Mouse (Mus musculus): Measurements from ENCODE around the gene Efl1.

The Efl1 gene

GRCm38 (mm10) chr7:82773150-82773549, 124.7 kb downstream of the Efl1 start:
- ChIA-PET CTCF (interaction anchor here in 2 of 4 experiments (0.6 to 0.7 kb wide), 2 partner anchors 29 to 194 kb away, joined by 3 to 4 read pairs; no protein-coding TSS in a partner anchor), POLR2A (interaction anchor here in 2 of 4 experiments (1.0 to 2.3 kb wide), 9 partner anchors 10 to 41 kb away, joined by 3 to 11 read pairs (median 5); no protein-coding TSS in a partner anchor)

- POLR2A ChIA-PET, result interaction anchor here in 2 of 4 experiments (0.9 to 2.3 kb wide), 7 partner anchors 7 to 40 kb away, joined by 3 to 11 read pairs (median 6); no protein-coding TSS in a partner anchor
- CTCF ChIA-PET, result interaction anchor here in 2 of 4 experiments (0.6 to 0.7 kb wide), 2 partner anchors 30 to 193 kb away, joined by 3 to 4 read pairs; no protein-coding TSS in a partner anchor
Observed at GRCm38 (mm10) chr7:82773884-82774283, 125.5 kb downstream of the Efl1 start.

- CTCF ChIA-PET, result interaction anchor here in 2 of 4 experiments (0.8 to 1.5 kb wide), 2 partner anchors 13 to 77 kb away, joined by 3 to 6 read pairs; no protein-coding TSS in a partner anchor
- POLR2A ChIA-PET, result interaction anchor here in 3 of 4 experiments (0.6 to 2.2 kb wide), 9 partner anchors 9 to 92 kb away, joined by 3 to 14 read pairs (median 4); partner anchors contain the start of gene Mex3b (in 2 of the 3)
Observed at GRCm38 (mm10) chr7:82775090-82775489, 126.7 kb downstream of the Efl1 start.

GRCm38 (mm10) chr7:82783071-82783470, 134.7 kb downstream of the Efl1 start:
- ChIA-PET POLR2A (interaction anchor here (0.6 to 4.0 kb wide), 32 partner anchors 9 to 413 kb away, joined by 3 to 24 read pairs (median 4); partner anchors contain the start of genes Efl1 (in 2 of the 4), Mex3b (in 2 of the 4) and Saxo2 (in 2 of the 4)), CTCF (interaction anchor here in 2 of 4 experiments (0.6 to 0.9 kb wide), 2 partner anchors 13 kb away, joined by 3 to 4 read pairs; no protein-coding TSS in a partner anchor)

GRCm38 (mm10) chr7:82783693-82784092, 135.3 kb downstream of the Efl1 start:
- CTCF ChIA-PET, result interaction anchor here in 1 of 4 experiments (0.9 kb wide), 1 partner anchor 14 kb away, joined by 4 read pairs; no protein-coding TSS in a partner anchor
- POLR2A ChIA-PET, result interaction anchor here (0.6 to 4.0 kb wide), 29 partner anchors 8 to 413 kb away, joined by 3 to 24 read pairs (median 4); partner anchors contain the start of genes Mex3b (in 2 of the 4), Efl1 (in 1 of the 4) and Saxo2 (in 1 of the 4)

GRCm38 (mm10) chr7:82785335-82785934, 137.0 kb downstream of the Efl1 start:
- CTCF ChIA-PET, result interaction anchor here in 2 of 4 experiments (0.6 to 1.0 kb wide), 4 partner anchors 10 to 567 kb away, joined by 3 to 5 read pairs (median 4); no protein-coding TSS in a partner anchor
- POLR2A ChIA-PET, result interaction anchor here (0.6 to 4.0 kb wide), 29 partner anchors 9 to 1365 kb away, joined by 3 to 24 read pairs (median 4); partner anchors contain the start of gene Mex3b (in 2 of the 4)

- CTCF ChIA-PET, result interaction anchor here in 1 of 4 experiments (0.6 to 1.0 kb wide), 3 partner anchors 11 to 567 kb away, joined by 3 to 5 read pairs (median 5); no protein-coding TSS in a partner anchor
- POLR2A ChIA-PET, result interaction anchor here (0.6 to 4.0 kb wide), 26 partner anchors 8 to 746 kb away, joined by 3 to 24 read pairs (median 4); partner anchors contain the start of gene Mex3b (in 2 of the 4)
Observed at GRCm38 (mm10) chr7:82785970-82786647, 137.7 kb downstream of the Efl1 start.

GRCm38 (mm10) chr7:82792644-82793043, 144.2 kb downstream of the Efl1 start:
- ChIA-PET POLR2A (interaction anchor here in 2 of 4 experiments (1.0 to 2.5 kb wide), 5 partner anchors 9 to 19 kb away, joined by 3 to 17 read pairs (median 4); no protein-coding TSS in a partner anchor), CTCF (no interaction called here)

GRCm38 (mm10) chr7:82793111-82793510, 144.7 kb downstream of the Efl1 start:
- CTCF ChIA-PET, result no interaction called here
- POLR2A ChIA-PET, result interaction anchor here in 2 of 4 experiments (1.2 to 2.5 kb wide), 4 partner anchors 10 to 19 kb away, joined by 3 to 17 read pairs (median 5); no protein-coding TSS in a partner anchor

- POLR2A ChIA-PET, result interaction anchor here in 2 of 4 experiments (0.7 to 3.3 kb wide), 12 partner anchors 9 to 75 kb away, joined by 3 to 24 read pairs (median 5); no protein-coding TSS in a partner anchor
- CTCF ChIA-PET, result no interaction called here
Observed at GRCm38 (mm10) chr7:82794542-82794941, 146.1 kb downstream of the Efl1 start.

- CTCF ChIA-PET, result no interaction called here
- POLR2A ChIA-PET, result interaction anchor here in 1 of 4 experiments (0.7 kb wide), 1 partner anchor 9 kb away, joined by 4 read pairs; no protein-coding TSS in a partner anchor
Observed at GRCm38 (mm10) chr7:82802206-82802605, 153.8 kb downstream of the Efl1 start.

GRCm38 (mm10) chr7:82808257-82808656, 159.8 kb downstream of the Efl1 start:
- POLR2A ChIA-PET, result interaction anchor here in 3 of 4 experiments (0.6 to 2.8 kb wide), 15 partner anchors 9 to 161 kb away, joined by 3 to 12 read pairs (median 5); no protein-coding TSS in a partner anchor
- CTCF ChIA-PET, result interaction anchor here in 1 of 4 experiments (0.6 kb wide), 1 partner anchor 65 kb away, joined by 3 read pairs; no protein-coding TSS in a partner anchor

- ChIA-PET CTCF (interaction anchor here in 1 of 4 experiments (0.6 kb wide), 1 partner anchor 64 kb away, joined by 3 read pairs; no protein-coding TSS in a partner anchor), POLR2A (interaction anchor here in 3 of 4 experiments (0.5 to 2.8 kb wide), 14 partner anchors 8 to 33 kb away, joined by 3 to 12 read pairs (median 4); no protein-coding TSS in a partner anchor)
Observed at GRCm38 (mm10) chr7:82809126-82809525, 160.7 kb downstream of the Efl1 start.

- CTCF ChIA-PET, result interaction anchor here in 1 of 4 experiments (0.5 kb wide), 1 partner anchor 563 kb away, joined by 3 read pairs; no protein-coding TSS in a partner anchor
Observed at GRCm38 (mm10) chr7:82810799-82811139, 162.4 kb downstream of the Efl1 start.

GRCm38 (mm10) chr7:82811140-82811851, 162.9 kb downstream of the Efl1 start:
- POLR2A ChIA-PET, result interaction anchor here (0.6 to 3.2 kb wide), 18 partner anchors 9 to 1213 kb away, joined by 3 to 16 read pairs (median 4); partner anchors contain the start of gene Mex3b (in 1 of the 4)

More at GRCm38 (mm10) chr7:82810799-82811139, 162.4 kb downstream of the Efl1 start:
- POLR2A ChIA-PET, result interaction anchor here in 2 of 4 experiments (0.7 to 3.2 kb wide), 6 partner anchors 12 to 137 kb away, joined by 5 to 16 read pairs (median 6); no protein-coding TSS in a partner anchor

GRCm38 (mm10) chr7:82812186-82813155, 164.1 kb downstream of the Efl1 start:
- ChIA-PET CTCF (interaction anchor here in 1 of 4 experiments (0.6 kb wide), 1 partner anchor 55 kb away, joined by 3 read pairs; the partner anchor contains the start of gene Mex3b), POLR2A (interaction anchor here (0.5 to 3.2 kb wide), 22 partner anchors 13 to 97 kb away, joined by 3 to 16 read pairs (median 4); partner anchors contain the start of gene Mex3b (in 1 of the 4))

More at GRCm38 (mm10) chr7:82811140-82811851, 162.9 kb downstream of the Efl1 start:
- CTCF ChIA-PET, result no interaction called here

Measured in embryonic stem cell, embryonic (primary cell).